In the genomic region with DNA sequence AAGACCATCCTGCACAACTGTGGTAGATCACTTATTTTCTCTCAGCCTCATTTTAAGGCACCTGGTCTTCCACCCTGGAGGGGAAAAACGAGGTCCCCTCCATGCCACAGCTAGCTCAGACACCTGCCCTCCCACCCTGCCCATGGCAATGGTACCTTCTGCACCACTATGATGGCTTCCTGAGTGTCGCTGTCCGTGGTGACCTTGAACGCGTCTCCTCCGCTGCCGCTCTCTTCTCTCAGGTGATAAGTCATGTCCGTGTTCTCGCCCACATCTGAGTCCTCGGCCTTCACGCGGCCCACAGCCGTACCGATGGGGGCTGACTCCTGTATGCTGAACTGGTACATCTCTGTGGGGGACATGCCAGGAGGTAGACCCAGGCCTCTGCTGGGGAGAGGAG, we compare ENCODE assay signal across 39 mouse cellular contexts. TPM values are rescaled to one million over a fixed set of nuclear protein-coding genes. Genes with fewer than 3 reads are reported as not detected.
"Had no signal": no experiment of that assay in that cellular context is flagged by ENCODE, and none has a peak within 500 bp of the region (broad histone marks: within the 10 kb centered on the region; RNA-seq: fewer than 3 reads in every experiment).

No protein-coding gene starts in this region.

- H3K4me3 ChIP-seq: limb, embryonic 10.5 days; limb, embryonic 12.5 days; limb, embryonic 13.5 days; limb, embryonic 15.5 days; liver, embryonic 12.5 days; liver, embryonic 13.5 days; liver, embryonic 15.5 days; lung, embryonic 15.5 days; megakaryocyte, embryonic 14.5 days; midbrain, embryonic 10.5 days; midbrain, embryonic 12.5 days; midbrain, embryonic 13.5 days; midbrain, embryonic 15.5 days; neural tube, embryonic 12.5 days; neural tube, embryonic 13.5 days had no signal

- H3K4me2 ChIP-seq: limb, embryonic 12.5 days; limb, embryonic 13.5 days; limb, embryonic 15.5 days; liver, embryonic 11.5 days; liver, embryonic 12.5 days; liver, embryonic 13.5 days; liver, embryonic 15.5 days; lung, embryonic 14.5 days; lung, embryonic 15.5 days; midbrain, embryonic 11.5 days; midbrain, embryonic 12.5 days; midbrain, embryonic 13.5 days; midbrain, embryonic 15.5 days; neural tube, embryonic 12.5 days; neural tube, embryonic 13.5 days had no signal

- DNase-seq: left cerebral cortex, postnatal 4 days; liver; liver, embryonic 13.5 days; liver, postnatal 0 days; lung, adult 18-20 months; lung, adult 2 months; lung, embryonic 14.5 days; lung, postnatal 10 days; lung, postnatal 14 days; lung, postnatal 36 days; lung, postnatal 4 days; midbrain, embryonic 14.5 days had no signal

- H3K36me3 ChIP-seq: limb, embryonic 10.5 days; limb, embryonic 12.5 days; limb, embryonic 13.5 days; limb, embryonic 15.5 days; liver, embryonic 12.5 days; liver, embryonic 13.5 days; liver, embryonic 15.5 days; lung, embryonic 15.5 days; midbrain, embryonic 15.5 days; neural tube, embryonic 12.5 days; neural tube, embryonic 13.5 days had no signal

RNA-seq across cellular contexts. Expression of gene 1700025C18Rik, which starts 52.9 kb away (rescaled TPM):
- polyA plus RNA-seq: limb, embryonic 10.5 days; limb, embryonic 11.5 days; limb, embryonic 12.5 days; limb, embryonic 13.5 days; limb, embryonic 14.5 days; limb, embryonic 15.5 days; liver, adult 2 months; liver, embryonic 11.5 days; liver, embryonic 12.5 days; liver, embryonic 13.5 days; liver, embryonic 14.5 days; liver, embryonic 15.5 days; liver, embryonic 16.5 days; liver, postnatal 0 days; lung, adult 2 months; lung, embryonic 14.5 days; lung, embryonic 15.5 days; lung, embryonic 16.5 days; lung, postnatal 0 days; macrophage; midbrain, embryonic 10.5 days; midbrain, embryonic 11.5 days; midbrain, embryonic 12.5 days; midbrain, embryonic 13.5 days; midbrain, embryonic 14.5 days; midbrain, embryonic 15.5 days; midbrain, embryonic 16.5 days; midbrain, postnatal 0 days; neural tube, embryonic 11.5 days; neural tube, embryonic 12.5 days; neural tube, embryonic 13.5 days had no signal
